Mouse (Mus musculus) large intestine, adult 2 months (tissue): ENCODE data around the gene Rgs3. TPM values are rescaled to one million over a fixed set of nuclear protein-coding genes. Genes with fewer than 3 reads are reported as not detected.

ENCODE experiments used
- DNase-seq: peaks from one replicate; pipeline ENCODE4 v3.0.0-alpha.2; 2012; ENCODE audit warnings: low read depth, low spot score
- WGBS: fragments of 180-500 bp; shearing (Covaris S2); methylation state at CpG from one replicate; pipeline ENCODE4 v1.1.7; 2018; 5-methylcytosine and 5-hydroxymethylcytosine counted together
- polyA plus RNA-seq: library from polyadenylated mRNA; depleted of rRNA; stranded (reverse); fragments of >200 nt; gene quantifications from 2 replicates; pipeline ENCODE4 v1.2.3, GENCODE M21; 2012

Gene Rgs3
- polyA plus RNA-seq, 1 experiment = 43.0 TPM

- no peak for DNase-seq
- WGBS = 76% methylated on average over 10 of the region's 10 CpGs
Measured at GRCm38 (mm10) chr4:62677047-62677737, 117.5 kb downstream of the Rgs3 start.

DNA sequence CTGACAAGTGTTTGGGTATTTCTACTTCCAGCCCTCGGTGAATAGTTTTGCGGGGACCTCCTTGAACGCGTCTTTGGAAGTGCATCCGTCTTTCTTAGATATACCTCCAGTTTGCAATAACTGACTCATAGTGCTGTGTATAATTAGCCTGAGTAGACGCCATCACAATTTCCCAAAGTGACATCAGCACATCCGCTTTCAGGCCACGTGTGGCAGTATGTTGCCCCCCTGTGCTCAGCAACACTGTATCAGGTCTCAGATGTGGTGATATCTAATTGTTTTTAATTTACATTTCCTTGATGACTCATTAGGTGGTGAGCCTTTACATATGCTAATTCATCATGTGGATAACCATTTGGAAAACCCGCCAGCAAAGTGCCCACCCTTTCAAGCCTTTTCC lies 119.5 kb downstream of the Rgs3 start:
- WGBS = 86% methylated on average over 9 of the region's 9 CpGs
- DNase-seq = no peak

GRCm38 (mm10) chr4:62681467-62681866 lies 121.8 kb downstream of the Rgs3 start:
- DNase-seq = no peak
- WGBS = 73% methylated on average over 11 of the region's 11 CpGs

GRCm38 (mm10) chr4:62682371-62682770 lies 122.7 kb downstream of the Rgs3 start:
- WGBS = 84% methylated on average over 8 of the region's 8 CpGs
- no peak for DNase-seq

- WGBS = 88% methylated on average over 6 of the region's 6 CpGs
- no peak for DNase-seq
Measured at GRCm38 (mm10) chr4:62683148-62683547, 123.5 kb downstream of the Rgs3 start.

DNA sequence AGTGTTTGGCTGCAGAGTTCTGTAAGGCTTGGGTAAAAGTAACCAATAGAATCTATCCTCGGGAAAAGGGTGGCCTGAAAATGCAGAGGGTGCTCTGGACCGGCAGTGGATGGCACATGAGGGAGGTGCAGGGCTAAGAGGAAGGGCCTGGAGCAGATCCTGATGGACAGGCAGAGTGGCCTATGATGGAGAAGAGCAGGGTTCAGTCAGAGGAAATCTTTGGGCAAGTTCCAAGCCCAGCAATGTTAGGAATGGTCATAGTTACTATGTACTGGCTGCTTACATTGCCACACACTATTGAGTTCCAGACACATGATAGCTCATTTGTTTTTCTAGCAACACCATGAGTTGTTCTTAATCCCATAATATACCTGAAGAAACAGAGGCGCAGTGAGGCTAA lies 124.7 kb downstream of the Rgs3 start:
- WGBS = 58% methylated on average over 3 of the region's 3 CpGs

DNA sequence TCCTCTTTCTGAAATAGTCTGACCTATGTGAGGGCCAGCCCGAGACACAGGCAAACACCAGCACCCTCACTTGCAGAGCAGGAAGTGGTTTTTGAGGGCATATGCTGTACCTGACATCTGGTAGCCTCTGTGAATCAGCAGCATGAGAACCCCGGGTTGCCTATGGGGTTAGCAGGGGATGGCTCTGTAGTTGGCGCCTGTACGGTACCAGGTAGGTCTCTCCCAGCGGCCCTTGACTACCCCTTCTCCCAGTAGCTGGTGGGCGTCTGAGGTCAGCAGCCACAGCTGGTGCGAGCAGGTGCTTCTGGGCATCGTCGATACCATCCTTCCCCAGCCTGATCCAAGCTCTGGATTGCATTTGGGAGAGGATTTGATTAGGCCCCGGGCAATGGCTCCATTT lies 125.6 kb downstream of the Rgs3 start:
- no peak for DNase-seq
- WGBS = 63% methylated on average over 10 of the region's 10 CpGs

More for the DNA sequence above, 124.7 kb downstream of the Rgs3 start:
- no peak for DNase-seq

DNA sequence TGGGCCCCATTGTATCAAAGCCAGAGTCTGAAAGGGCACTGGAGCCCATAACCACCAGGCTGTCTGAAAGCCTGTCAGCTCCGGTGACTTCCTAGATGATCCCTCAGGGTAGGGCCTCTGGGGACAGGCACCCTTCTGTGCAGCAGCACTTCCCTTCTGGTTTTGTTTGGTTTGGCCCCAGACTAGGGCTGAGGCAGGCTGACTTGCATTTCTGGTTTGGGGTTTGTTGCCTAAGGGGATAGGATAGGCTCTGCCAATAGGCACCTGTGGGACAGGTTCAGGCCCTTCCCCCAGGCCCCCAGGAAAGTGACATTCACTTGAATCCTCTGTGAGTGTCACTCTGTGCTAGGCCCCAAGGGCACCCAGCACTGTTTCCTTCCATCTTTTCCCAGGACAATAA lies 127.1 kb downstream of the Rgs3 start:
- WGBS = 21% methylated on average over 1 of the region's 1 CpGs
- no peak for DNase-seq

GRCm38 (mm10) chr4:62688142-62688541 lies 128.5 kb downstream of the Rgs3 start:
- 42% methylated on average over 5 of the region's 5 CpGs for WGBS
- no peak for DNase-seq

- DNase-seq = no peak
- WGBS = 43% methylated on average over 4 of the region's 4 CpGs
Measured at GRCm38 (mm10) chr4:62690997-62691396, 131.3 kb downstream of the Rgs3 start.

DNA sequence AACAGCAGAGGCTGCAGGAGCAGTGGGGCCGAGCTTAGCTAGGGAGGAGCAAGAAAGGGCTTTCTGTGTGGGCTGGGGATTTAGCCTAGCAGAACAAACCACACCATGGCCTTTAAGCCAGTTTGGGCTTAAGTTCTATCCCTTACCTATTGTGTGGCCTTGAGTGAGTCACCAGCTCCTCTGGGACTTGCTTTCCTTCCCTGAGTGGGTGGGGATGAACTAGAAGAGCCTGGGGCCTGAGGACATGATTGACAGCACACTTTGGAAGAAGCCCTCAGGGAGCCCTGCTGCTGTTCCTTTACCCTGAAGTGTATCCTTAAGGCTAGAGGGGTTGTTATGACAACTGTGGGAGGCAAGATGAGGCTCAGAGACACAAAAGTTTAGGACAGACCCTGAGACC lies 132.0 kb downstream of the Rgs3 start:
- WGBS = 33% methylated on average over 1 of the region's 1 CpGs
- DNase-seq = no peak

DNA sequence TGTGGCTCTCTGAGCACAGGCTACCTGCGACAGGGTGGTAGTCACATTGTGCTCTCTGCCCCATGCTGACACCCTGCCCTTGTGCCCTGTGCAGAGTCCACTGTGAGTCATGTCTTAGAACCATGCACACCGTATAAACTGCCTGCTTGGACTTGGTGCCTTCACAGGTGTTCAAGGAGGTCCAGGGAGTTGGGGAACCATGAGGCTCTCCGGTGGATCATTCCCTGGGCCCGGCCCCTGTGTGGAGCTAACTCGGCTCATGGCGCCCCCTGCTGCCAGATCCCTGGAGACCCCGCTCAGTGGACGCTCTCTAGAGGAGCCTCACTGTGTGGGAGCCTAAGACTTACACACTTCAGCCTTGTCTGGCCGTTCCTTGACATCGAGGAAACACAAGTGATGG lies 134.2 kb downstream of the Rgs3 start:
- WGBS = 38% methylated on average over 10 of the region's 10 CpGs
- peak; percentile 73 for DNase-seq

GRCm38 (mm10) chr4:62694703-62695439 lies 135.2 kb downstream of the Rgs3 start:
- WGBS = 74% methylated on average over 11 of the region's 11 CpGs

GRCm38 (mm10) chr4:62695523-62695922 lies 135.9 kb downstream of the Rgs3 start:
- 59% methylated on average over 8 of the region's 8 CpGs for WGBS
- no peak for DNase-seq

More at GRCm38 (mm10) chr4:62694703-62695439, 135.2 kb downstream of the Rgs3 start:
- no peak for DNase-seq

GRCm38 (mm10) chr4:62695946-62696345 lies 136.3 kb downstream of the Rgs3 start:
- WGBS = 73% methylated on average over 13 of the region's 13 CpGs
- DNase-seq = peak; percentile 60

DNA sequence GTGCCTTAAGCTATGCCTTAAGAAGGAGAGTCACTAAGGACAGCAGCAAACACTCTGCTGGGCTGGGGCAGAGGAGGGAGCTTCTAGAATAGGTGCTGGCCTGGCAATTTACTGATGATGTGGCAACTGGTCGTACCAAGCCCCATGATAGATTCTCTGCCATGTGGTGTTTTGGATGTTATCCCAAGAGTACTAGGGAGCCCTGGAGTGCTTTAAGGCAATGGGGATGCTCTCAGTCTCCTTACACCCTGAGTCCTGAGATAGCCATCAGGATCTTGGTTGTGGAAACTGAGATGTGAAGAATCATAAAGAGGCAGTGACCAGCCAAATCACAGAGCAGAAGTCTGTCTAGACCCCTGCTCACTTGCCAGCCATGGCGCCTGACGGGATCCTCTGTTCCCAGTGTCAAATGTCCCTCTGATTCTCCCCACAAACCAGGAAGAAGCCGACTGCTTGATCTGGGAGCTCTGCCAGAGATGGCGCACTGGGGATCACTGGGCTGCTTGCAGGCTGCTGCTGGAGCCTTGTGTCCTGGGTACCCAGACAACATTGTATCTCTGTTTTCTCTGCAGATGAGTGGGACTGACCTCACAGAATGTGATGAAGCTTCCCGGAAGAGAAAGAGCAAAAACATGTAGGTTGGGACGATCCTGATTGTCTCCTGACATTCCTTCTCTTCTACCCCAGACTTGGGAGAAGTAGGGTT lies 137.2 kb downstream of the Rgs3 start:
- 46% methylated on average over 7 of the region's 7 CpGs for WGBS
- DNase-seq = no peak

DNA sequence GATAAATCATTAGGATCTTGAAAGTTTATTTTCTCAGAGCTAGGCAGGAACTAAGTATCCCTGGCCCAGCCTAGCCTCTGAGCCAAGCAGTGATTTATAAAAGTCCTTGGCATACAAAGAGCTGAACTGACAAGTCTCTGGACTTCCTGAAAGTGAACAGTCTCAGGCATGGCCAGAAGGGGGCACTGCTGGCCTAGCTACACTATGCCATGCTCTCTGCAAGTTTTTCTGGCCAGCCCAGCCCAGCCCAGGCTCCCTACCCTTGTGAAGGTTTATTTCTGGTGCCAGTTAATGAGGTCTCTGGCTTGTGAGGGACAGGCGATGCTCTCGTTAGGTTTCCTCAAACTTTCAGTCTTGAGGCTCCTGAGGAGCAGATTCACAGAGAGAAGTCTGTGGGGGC lies 137.8 kb downstream of the Rgs3 start:
- 40% methylated on average over 2 of the region's 2 CpGs for WGBS
- no peak for DNase-seq

DNA sequence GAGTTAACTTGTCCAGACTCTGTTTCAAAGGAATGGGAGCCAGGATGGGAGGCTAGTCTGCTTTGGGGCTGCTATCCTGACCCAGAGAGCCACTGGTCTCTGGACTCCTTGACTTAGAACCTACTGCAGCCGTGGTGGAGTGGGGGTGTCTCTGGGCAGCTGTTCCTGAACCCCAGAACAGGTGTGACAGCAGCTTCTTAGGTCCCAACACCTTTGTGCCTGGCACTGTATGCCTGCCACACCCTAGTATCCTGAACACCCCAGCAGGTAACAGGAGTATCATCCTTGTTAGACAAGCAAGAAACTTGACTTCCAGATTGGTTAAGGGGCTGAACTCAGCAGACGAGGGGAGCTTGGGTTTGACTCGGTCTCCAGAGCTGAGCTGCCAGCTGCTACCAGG lies 138.9 kb downstream of the Rgs3 start:
- no peak for DNase-seq
- 67% methylated on average over 3 of the region's 3 CpGs for WGBS

DNA sequence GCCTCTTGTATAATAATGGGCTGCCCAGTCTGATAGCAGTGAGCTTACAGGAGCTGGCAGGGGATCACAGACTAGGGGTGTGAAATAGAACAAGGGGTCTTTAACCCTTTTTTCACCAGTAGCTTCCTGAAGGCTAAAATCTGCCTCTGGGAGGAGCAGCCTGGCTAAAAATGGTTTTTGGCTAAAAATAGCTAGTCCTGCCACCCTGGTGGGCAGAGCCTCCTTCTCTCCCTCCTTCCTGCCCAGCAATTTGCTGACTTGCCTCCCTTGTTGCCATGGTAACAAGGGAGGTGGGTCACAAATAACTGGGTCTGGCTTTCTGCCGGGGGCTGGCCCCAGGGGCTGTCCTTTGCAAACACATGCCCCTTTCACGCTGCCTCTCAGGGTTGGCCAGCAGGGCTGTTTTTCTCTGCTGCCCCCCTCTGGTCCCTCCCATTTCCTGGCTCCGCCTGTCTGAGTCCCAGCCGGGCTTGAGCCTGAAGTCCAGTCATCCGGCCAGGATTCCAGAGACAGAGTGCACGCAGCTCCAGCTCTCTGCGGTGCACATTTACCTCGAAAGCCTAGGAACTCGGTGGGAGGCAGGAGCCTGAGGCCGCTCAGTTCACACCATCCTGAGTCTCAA lies 139.7 kb downstream of the Rgs3 start:
- DNase-seq = no peak
- 46% methylated on average over 10 of the region's 10 CpGs for WGBS

- DNase-seq = no peak
- WGBS = 61% methylated on average over 5 of the region's 5 CpGs
Measured at GRCm38 (mm10) chr4:62700426-62700825, 140.8 kb downstream of the Rgs3 start.
